Mouse (Mus musculus) hindbrain, embryonic 14.5 days (tissue): Measurements from ENCODE around the gene Phldb3. TPM values are rescaled to one million over a fixed set of nuclear protein-coding genes. Genes with fewer than 3 reads are reported as not detected.
A peak's percentile ranks its signal among the peaks of the same experiment; 100 is the strongest.
"Not testable (repeated sequence)": the region's sequence is repeated elsewhere in the genome, so short reads cannot be mapped to it uniquely, and the experiment has no call there.

Experiments
- ATAC-seq: fragments of 200-750 bp; cut with Nextera tagmentation; 2 replicates; pipeline ENCODE4 v1.8.0; 2017; ENCODE audit warnings: moderate number of reproducible peaks, mild to moderate bottlenecking, moderate TSS enrichment, moderate library complexity; ENCODE audit not compliant: low FRiP score
- DNase-seq: peaks from one replicate; pipeline ENCODE4 v3.0.0-alpha.2; 2015; ENCODE audit warnings: low spot score
- H3K27ac ChIP-seq: fragments of 300-500 bp; sonication (generic); 2 replicates; pipeline ENCODE4 v1.5.1; 2014; ENCODE audit warnings: mild to moderate bottlenecking, moderate library complexity
- H3K27me3 ChIP-seq: fragments of 300-500 bp; sonication (generic); 2 replicates; pipeline ENCODE4 v1.6.1; 2014; ENCODE audit warnings: mild to moderate bottlenecking, low read length, mixed read lengths; ENCODE audit not compliant: control insufficient read depth, insufficient read depth
- H3K36me3 ChIP-seq: fragments of 300-500 bp; sonication (generic); replicated peaks from 2 replicates; pipeline ENCODE4 v1.6.1; 2014; ENCODE audit not compliant: control insufficient read depth, insufficient read depth
- H3K4me1 ChIP-seq: fragments of 300-500 bp; sonication (generic); replicated peaks from 2 replicates; pipeline ENCODE4 v1.6.1; 2014; ENCODE audit warnings: antibody characterized with exemption, low read length, mixed read lengths; ENCODE audit not compliant: control insufficient read depth, insufficient read depth
- H3K4me2 ChIP-seq: fragments of 300-500 bp; sonication (generic); replicated peaks from 2 replicates; pipeline ENCODE4 v1.6.1; 2014; ENCODE audit warnings: mild to moderate bottlenecking, moderate library complexity
- H3K4me3 ChIP-seq: fragments of 300-500 bp; sonication (generic); replicated peaks from 2 replicates; pipeline ENCODE4 v1.5.1; 2014; ENCODE audit warnings: mild to moderate bottlenecking, low read length
- H3K9ac ChIP-seq: fragments of 300-500 bp; sonication (generic); 2 replicates; pipeline ENCODE4 v1.6.1; 2014
- H3K9me3 ChIP-seq: fragments of 300-500 bp; sonication (generic); 2 replicates; pipeline ENCODE4 v1.6.1; 2016; ENCODE audit warnings: low read length; ENCODE audit not compliant: control insufficient read depth
- WGBS: fragments of 180-500 bp; shearing (Covaris S2); extraction: QIAGEN DNeasy Blood & Tissue Kit; methylation state at CpG from one replicate; pipeline ENCODE4 v1.1.7; 2014; 5-methylcytosine and 5-hydroxymethylcytosine counted together
- polyA plus RNA-seq: library from polyadenylated mRNA; unstranded; fragments of >200 nt; fragmentation: Nextera tagmentation; extraction: Ambion mirVana; gene quantifications from 2 replicates; pipeline ENCODE4 v1.2.1, GENCODE M21; 2014

Gene Phldb3
- polyA plus RNA-seq, 1 experiment from 2014 or later: not detected

DNA sequence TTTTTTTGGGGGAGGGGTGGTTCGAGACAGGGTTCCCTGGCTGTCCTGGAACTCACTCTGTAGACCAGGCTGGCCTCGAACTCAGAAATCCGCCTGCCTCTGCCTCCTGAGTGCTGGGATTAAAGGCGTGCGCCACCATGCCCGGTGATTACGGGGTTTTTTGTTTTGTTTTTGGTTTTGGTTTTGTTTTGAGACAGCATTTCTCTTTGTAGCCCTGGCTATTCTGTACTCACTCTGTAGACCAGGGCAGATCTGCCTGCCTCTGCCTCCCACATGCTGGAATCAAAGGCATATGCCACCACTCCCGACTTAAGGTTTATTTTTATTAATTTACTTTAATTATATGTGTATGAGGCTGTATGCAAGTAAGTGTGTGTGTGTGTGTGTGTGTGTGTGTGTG is 7.8 kb downstream of the Phldb3 start:
- not testable (repeated sequence) for H3K36me3 ChIP-seq, H3K9me3 ChIP-seq, H3K9ac ChIP-seq, H3K27ac ChIP-seq, ATAC-seq, H3K27me3 ChIP-seq, H3K4me2 ChIP-seq, DNase-seq, H3K4me1 ChIP-seq, H3K4me3 ChIP-seq
- 92% methylated on average over 8 of the region's 8 CpGs for WGBS

DNA sequence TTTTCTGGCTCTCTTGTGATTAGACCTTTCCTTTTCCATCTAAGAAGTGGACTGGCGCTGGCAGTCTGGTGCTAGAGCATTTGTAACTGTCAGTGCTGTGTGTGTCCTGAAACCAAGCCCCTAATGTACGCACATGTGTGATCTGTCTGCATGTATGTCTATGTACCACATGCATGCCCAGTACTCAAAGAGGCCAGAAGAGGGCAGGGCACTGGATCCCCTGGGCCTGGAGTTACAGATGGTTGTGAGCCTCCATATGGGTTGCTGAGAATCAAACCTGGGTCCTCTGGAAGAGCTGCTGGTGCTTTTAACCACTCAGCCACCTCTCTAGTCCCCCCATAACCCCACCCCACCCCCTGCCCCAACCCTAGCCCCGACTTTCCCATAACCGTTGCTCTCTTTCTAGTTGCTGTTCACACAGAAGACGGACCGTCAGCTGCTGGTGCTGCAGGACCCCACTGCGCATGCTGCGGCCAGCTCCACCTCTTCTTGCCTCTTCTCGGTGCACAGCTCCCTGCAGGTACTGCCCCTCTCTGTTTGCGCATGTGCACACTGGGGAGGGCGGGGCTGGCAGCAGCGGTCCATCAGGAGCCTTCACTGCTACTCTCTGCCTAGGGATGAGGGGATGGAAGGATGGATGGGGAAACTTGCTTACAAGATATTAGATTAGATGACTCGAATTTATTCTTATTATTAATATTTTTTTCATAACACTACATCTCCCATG is 9.3 kb downstream of the Phldb3 start:
- 53% methylated on average over 13 of the region's 13 CpGs for WGBS
- no peak overlapping the region for H3K27ac ChIP-seq
- ATAC-seq: no peak
- no peak overlapping the region for H3K4me3 ChIP-seq
- H3K9ac ChIP-seq: no peak overlapping the region
- no peak for DNase-seq
- H3K4me1 ChIP-seq: no peaks in the 10 kb centered on the region
- H3K9me3 ChIP-seq: no peaks in the 10 kb centered on the region
- no peaks in the 10 kb centered on the region for H3K27me3 ChIP-seq
- no peaks in the 10 kb centered on the region for H3K36me3 ChIP-seq
- no peak overlapping the region for H3K4me2 ChIP-seq

GRCm38 (mm10) chr7:24621193-24621592 is 10.6 kb downstream of the Phldb3 start:
- WGBS: 82% methylated on average over 3 of the region's 3 CpGs
- H3K9ac ChIP-seq: no peak overlapping the region
- ATAC-seq: no peak

GRCm38 (mm10) chr7:24622967-24623366 is 12.4 kb downstream of the Phldb3 start:
- H3K9me3 ChIP-seq: no peaks in the 10 kb centered on the region
- H3K27ac ChIP-seq: no peak overlapping the region
- ATAC-seq (no peak), DNase-seq (no peak)
- no peaks in the 10 kb centered on the region for H3K27me3 ChIP-seq
- no peak overlapping the region for H3K4me3 ChIP-seq
- H3K36me3 ChIP-seq: no peaks in the 10 kb centered on the region
- no peaks in the 10 kb centered on the region for H3K4me1 ChIP-seq
- H3K9ac ChIP-seq: no peak overlapping the region
- H3K4me2 ChIP-seq: no peak overlapping the region
- 84% methylated on average over 6 of the region's 6 CpGs for WGBS

More at GRCm38 (mm10) chr7:24621193-24621592, 10.6 kb downstream of the Phldb3 start:
- H3K4me3 ChIP-seq: no peak overlapping the region
- H3K27ac ChIP-seq: no peak overlapping the region
- DNase-seq: no peak
- H3K4me2 ChIP-seq: no peak overlapping the region
- H3K4me1 ChIP-seq: no peaks in the 10 kb centered on the region
- no peaks in the 10 kb centered on the region for H3K9me3 ChIP-seq
- no peaks in the 10 kb centered on the region for H3K27me3 ChIP-seq
- H3K36me3 ChIP-seq: no peaks in the 10 kb centered on the region

- Histone ChIP-seq H3K27ac (no peak overlapping the region), H3K9me3 (no peaks in the 10 kb centered on the region), H3K27me3 (no peaks in the 10 kb centered on the region), H3K36me3 (no peaks in the 10 kb centered on the region), H3K4me1 (no peaks in the 10 kb centered on the region), H3K4me3 (peak overlapping the region; percentile 13), H3K4me2 (peak overlapping the region; percentile 42), H3K9ac (peak overlapping the region; percentile 55)
- ATAC-seq (peak; percentile 76; the same call in 1 of the 2 replicates), DNase-seq (peak; percentile 62)
- 10% methylated on average over 33 of the region's 33 CpGs for WGBS
Measured at GRCm38 (mm10) chr7:24628685-24629610, 18.4 kb downstream of the Phldb3 start.

- no peaks in the 10 kb centered on the region for H3K27me3 ChIP-seq
- H3K36me3 ChIP-seq: no peaks in the 10 kb centered on the region
- H3K4me3 ChIP-seq: no peak overlapping the region
- H3K4me2 ChIP-seq: no peak overlapping the region
- no peak overlapping the region for H3K9ac ChIP-seq
- WGBS: 74% methylated on average over 4 of the region's 4 CpGs
- H3K27ac ChIP-seq: no peak overlapping the region
- ATAC-seq: no peak
- DNase-seq: no peak
- no peaks in the 10 kb centered on the region for H3K4me1 ChIP-seq
- H3K9me3 ChIP-seq: no peaks in the 10 kb centered on the region
Measured at GRCm38 (mm10) chr7:24629672-24630071, 19.1 kb downstream of the Phldb3 start.

DNA sequence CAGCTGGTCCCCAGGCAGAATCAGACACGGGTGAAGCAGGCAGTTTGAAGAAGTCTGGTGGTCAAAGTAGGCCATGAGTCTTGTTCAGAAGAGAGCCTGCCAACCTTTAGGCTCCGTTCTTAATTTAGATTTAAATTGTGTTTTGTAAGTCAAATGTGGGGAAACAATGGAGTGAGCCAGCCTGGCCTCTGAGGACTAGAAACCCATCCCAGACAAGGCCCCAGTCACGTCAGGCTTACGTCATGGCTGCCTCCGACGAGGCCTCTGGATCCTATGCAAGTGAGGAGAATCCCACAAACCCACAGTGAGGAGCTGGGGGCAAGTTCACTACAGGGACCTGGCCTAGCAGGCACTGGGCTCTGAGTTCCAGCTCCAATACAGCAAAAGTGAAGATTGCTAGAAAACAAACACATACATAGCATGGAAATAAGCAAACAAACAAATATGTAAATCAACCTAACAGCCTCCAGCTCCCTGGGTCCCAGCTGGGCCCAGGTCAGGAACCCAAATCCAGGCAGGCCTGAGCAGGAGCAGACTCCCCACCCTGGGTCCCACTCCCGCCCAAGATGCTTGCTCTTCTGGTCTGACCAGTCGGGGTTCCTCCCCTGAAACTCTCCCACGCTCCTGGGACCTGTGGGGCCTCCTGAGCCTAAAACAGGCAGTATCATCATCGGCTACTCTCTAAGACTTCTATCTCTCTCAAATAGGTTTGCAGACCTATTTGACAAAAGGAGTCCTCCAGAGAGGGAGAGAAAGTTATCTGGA is 19.7 kb downstream of the Phldb3 start:
- WGBS: 66% methylated on average over 10 of the region's 10 CpGs
- Histone ChIP-seq H3K9ac (no peak overlapping the region), H3K4me1 (no peaks in the 10 kb centered on the region), H3K27ac (no peak overlapping the region), H3K9me3 (no peaks in the 10 kb centered on the region), H3K36me3 (no peaks in the 10 kb centered on the region), H3K4me3 (no peak overlapping the region), H3K27me3 (0 out of 2 replicates have a peak, but pooled peaks cover under 1% of the 10 kb centered on the region), H3K4me2 (no peak overlapping the region)
- ATAC-seq (no peak), DNase-seq (no peak)

DNA sequence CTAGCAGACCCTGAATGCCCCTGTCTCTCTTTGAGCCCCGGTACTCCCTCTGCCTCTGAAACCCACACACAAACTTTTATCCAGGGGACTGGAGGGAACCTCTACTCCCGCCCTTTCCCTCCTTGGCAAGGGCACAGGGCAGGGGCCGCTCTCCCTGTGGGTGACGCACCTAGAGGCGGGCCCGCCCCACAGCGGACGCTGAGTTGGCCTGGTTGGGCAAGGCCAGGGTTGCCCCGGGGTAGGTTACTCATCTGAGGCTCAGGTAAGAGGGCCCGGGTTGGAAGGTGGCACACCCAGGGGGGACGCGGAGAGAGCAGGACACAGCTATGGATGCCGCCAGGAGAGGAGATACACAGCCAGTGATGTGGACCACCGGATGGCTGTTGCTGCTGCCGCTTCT is 25.7 kb downstream of the Phldb3 start, which contains the start of gene Lypd3:
Gene Lypd3 (plus strand): TSS at position 287 of the 400 bp plus-strand sequence.
- H3K9ac ChIP-seq: no peak within 1 kb of the TSS
- H3K4me1 ChIP-seq: peaks cover 9% of the 10 kb centered on the region; the same call in 1 of the 2 replicates
- ATAC-seq (no peak), DNase-seq (no peak)
- peaks cover 58% of the 10 kb centered on the region for H3K27me3 ChIP-seq
- WGBS: 15% methylated on average over 15 of the region's 15 CpGs
- peak within 1 kb of the TSS; percentile 34 for H3K4me2 ChIP-seq
- 0 out of 2 replicates have a peak within 1 kb of the TSS, but pooled peaks have one; percentile 12 for H3K4me3 ChIP-seq
- no peak within 1 kb of the TSS for H3K27ac ChIP-seq
- H3K9me3 ChIP-seq: no peaks in the 10 kb centered on the region
- H3K36me3 ChIP-seq: no peaks in the 10 kb centered on the region
